Mouse (Mus musculus): ENCODE results near the gene Mrpl36. TPM values are rescaled to one million over a fixed set of nuclear protein-coding genes. Genes with fewer than 3 reads are reported as not detected.
A peak's percentile ranks its signal among the peaks of the same experiment; 100 is the strongest.

Gene Mrpl36
- 70.5 and 72.8 TPM in 2 replicates for total RNA-seq (2021)
- long read RNA-seq, transcript Mrpl36-201 (2 exons, 923 nt): major isoform, 59 of 66 reads
- long read RNA-seq, partial matches to known transcripts: 0 of 66 reads
- long read RNA-seq, other reads (novel, unspliced or antisense): 3 of 66 reads

- DNase-seq: peak; percentile 93
These were observed at the start of gene Mrpl36, which contains the start of gene Ndufs6 for GRCm38 (mm10) chr13:73327827-73328698. Mrpl36 (plus strand) TSS chr13:73328513. Ndufs6 (minus strand) TSS chr13:73328542.

DNA sequence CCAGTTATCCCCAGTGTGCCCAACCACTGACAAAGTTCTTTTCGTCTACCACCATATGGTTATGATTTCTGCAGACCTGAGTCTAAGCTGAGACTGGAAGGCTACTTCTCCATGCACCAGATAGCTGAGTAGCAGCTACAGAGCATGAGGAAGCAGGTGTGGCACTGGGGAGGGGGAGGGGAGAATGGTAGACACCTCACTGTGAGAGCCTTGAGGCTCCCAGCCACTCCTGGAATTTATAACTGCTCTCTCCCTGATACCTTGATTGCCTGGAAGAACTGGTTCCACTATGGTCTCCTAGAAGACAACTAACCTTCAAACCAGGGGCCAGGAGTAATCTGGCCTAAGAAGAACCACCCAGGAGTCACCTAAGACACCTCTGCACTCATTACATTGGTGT lies 49.1 kb upstream of the Mrpl36 start:
- no peak for DNase-seq

DNA sequence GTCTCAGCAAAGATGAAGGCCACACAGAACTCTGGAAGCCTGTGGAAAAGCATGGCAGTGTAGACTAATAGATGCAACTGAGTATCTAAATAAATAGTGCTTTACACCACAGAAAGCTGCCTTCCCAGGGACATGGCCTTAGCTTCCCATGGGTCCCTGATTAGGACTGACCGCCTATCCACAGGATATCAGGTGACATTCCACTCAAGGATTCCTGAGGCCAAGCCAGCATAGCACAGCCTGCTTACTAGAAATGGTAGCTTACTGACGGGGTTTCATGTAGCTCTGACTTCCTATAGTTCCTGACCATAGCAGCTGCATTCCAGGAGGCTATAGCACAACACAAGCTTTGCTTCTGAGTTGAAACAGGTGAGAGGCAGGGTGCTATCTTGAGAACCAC lies 45.9 kb upstream of the Mrpl36 start:
- DNase-seq: no peak

DNA sequence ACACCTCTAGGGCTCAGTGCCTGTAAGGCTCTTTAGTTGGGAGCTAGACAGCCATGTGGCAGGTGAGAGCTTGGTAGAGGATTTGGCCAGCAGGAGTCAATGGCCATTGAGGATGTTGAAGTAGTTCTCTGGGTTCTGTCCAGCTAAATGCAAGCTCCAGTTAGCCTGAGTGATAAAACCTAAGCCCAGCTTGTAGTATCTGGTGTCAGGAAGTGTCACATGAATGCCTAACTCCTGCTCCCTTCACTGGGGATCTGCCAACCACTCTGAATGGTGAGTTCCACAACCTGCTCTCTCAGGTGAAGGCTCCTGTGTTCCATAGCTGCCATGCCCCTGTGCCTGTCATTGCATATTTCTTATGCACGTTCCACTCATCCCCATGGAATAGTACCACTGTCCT lies 44.8 kb upstream of the Mrpl36 start:
- no peak for DNase-seq

- DNase-seq: no peak
These were observed 38.1 kb upstream of the Mrpl36 start for GRCm38 (mm10) chr13:73290206-73290605.

DNA sequence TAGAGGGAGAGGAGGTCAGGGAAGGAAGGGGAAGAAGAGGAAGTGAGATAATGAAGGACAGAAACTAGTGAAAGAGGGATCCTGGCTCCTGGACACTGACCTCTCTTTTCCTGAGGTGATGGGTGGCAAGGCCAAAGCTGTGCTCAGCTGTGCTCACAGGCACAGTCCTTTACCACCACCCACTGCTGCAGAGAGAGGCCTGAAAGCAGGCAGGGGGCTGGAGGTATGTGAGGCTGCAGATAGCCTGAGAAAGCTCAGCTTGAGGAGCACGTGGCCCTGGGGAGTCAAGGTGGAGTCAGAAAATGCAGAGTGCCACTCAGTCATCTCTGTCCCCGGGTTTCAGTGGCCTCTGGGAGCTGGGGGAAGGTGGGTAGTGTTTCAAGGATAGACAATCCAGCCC lies 37.2 kb upstream of the Mrpl36 start:
- no peak for DNase-seq

DNA sequence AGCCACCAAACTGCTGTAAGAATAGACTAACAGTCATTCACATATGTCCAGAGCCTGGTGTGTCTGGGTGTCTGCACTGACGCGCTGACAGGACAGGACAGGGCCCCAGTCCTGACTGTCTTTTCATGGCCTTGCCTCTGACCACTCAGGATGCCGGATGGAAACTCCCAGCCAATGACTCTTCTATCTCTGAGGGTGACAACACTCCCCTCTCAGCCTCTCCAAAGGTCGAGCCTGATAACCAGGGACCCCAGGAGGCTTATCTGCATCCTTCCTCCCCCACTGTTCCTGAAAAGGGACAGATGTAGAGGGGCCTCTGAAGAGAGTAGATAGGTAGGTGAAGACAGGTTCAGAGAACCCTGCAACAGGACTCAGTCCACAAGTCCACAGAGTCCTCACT lies 29.6 kb upstream of the Mrpl36 start:
- DNase-seq: no peak

GRCm38 (mm10) chr13:73299322-73299721 lies 29.0 kb upstream of the Mrpl36 start:
- DNase-seq: no peak

- DNase-seq: no peak
These were observed 23.6 kb upstream of the Mrpl36 start for GRCm38 (mm10) chr13:73304729-73305128.

DNA sequence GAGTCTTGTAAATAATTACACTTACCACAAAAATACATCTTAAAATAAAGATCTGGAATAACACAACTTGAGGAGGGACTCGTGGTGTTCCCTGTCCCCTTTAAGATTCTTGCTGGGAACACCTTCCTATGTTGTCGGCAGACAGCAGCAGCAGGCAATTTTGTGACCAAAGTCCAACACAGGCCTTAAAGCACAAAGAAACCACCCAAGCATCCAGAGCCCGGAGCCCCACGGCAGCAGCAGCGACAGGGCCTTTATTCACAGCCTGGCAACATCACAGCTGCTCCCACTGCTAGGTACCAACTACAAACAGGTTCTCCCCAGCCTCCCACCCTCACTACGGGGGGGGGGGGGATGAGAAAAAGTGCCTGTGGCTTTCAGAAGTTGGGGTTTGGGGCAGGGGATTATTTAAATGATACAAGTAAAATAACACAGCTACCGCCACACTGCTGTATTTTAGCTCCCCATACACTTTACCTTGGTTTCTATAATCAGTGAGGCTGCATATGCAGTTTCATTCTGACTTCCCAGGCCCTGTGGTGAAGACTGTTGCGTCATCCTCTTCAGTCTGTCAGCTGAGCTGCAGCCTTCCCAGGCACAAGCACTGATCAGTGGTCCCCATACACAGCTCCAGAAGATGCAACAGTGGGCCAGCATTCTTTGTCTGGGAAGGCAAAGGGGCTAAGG lies 22.8 kb upstream of the Mrpl36 start:
- no peak for DNase-seq

GRCm38 (mm10) chr13:73306085-73306410 lies 22.3 kb upstream of the Mrpl36 start:
- no peak for DNase-seq

DNA sequence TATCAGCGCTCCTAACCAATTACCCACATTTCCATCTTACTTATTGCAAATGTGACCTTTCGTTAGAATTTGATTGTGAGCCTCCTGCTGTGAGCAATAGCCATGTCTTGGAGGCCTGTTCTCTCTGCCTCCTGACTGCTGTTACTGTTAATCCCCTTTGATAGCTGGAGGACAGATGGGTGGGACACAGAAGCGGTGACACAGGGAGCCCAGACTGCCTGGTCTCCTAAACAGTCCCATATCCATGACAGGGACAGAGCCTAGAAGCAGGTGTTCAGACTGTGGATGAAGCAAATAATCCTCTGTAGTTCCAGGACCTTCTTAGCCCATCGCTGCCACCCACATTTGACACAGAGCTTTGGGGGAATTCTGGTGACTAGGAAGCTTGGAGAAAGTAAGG lies 21.9 kb upstream of the Mrpl36 start:
- DNase-seq: no peak

- DNase-seq: peak; percentile 60
These were observed 18.0 kb upstream of the Mrpl36 start for GRCm38 (mm10) chr13:73310183-73310929.

DNA sequence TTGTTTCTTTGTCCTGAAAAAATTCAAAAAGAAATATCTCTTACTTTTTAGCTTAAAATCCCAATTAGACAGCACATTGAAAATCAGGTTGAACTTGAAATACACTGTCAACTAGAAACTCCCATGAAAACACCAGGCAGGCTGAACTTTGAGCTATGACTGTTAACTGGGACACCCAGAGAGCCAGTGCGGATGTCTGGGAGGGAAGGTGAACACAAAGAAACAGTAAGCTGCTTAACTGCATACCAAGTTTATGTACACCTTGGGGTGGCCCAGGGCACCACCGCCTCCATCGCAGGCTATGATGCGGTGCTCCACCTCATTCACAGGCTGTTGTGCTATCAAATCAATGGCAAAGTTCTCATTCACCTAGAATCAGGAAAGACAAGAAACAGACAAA lies 8.3 kb upstream of the Mrpl36 start:
- DNase-seq: no peak

DNA sequence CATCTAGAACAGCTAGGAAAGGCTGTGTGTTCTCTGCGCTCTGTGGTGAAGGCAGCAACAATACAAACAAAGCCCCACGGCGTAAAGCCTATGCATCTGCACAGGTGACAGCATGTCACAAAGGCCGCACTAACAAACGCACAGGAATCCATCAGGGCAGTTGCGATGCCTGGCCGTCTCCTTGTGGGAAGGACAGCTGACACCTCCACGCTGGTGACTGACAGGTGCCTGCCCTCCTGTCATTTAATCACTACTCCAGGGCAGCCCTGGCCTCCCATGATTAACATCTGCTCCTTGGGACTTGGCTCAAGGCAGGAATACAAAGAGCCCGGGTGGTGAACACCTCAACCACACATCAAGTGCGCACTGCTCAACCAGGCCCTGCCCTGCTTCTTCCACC lies 5.7 kb upstream of the Mrpl36 start:
- no peak for DNase-seq

DNA sequence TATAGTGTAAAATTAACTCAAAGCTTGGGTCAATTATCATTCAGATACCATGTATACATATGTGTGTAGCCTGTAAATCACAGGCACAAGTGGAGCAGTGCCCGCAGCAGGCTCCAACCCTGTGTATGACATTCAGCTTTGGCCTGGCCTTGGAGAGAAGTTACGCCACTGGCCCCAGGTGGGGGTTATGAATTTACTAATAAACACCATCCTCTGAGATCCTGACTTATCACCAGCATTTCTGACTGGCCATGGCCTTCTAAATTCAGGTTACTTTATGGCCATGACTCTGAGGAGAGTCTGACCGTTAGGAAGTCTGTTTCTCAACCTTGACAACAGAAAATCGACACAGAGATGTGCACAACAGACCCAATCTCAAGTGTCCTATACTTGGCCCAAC lies 4.9 kb upstream of the Mrpl36 start:
- peak; percentile 10 for DNase-seq

- peak; percentile 90 for DNase-seq
These were observed 2.7 kb downstream of the Mrpl36 start for GRCm38 (mm10) chr13:73330844-73331501.

GRCm38 (mm10) chr13:73331736-73332135 lies 3.4 kb downstream of the Mrpl36 start:
- no peak for DNase-seq

GRCm38 (mm10) chr13:73336753-73337152 lies 8.4 kb downstream of the Mrpl36 start:
- no peak for DNase-seq

DNA sequence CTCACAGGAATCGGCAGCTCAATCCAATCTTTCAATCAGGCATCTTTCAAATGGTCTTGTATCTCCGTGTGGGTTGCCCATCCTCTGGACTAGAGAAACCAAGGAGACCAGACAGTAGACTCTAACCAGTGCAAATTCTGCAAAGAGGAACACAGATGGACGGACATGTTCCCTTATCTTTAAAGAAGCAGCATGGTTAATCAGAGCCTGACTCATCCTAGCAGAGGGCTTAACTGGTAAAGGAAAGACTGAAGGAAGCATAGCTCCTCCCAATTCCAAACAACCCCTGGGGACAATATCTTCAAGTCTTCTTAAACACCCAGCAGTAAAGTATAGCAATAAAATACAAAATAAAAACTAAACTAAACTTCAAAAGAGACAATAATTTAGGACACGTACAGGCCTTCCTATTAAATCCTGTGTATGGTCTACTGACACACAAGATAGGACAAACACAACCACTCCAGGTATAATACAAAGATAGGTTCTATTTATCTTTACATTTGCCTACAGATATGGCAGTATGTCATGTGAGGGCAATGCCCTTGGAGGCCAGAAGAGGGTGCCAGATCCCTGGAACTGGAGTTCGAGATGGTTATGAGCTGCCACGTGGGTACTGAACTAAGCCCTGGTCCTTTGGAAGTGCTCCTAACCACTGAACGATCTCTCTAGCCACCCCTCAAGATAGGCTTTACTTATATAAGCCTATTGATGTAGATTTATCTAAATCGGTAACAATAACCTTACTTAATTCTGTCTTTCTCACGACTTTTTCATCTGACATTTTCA lies 17.0 kb downstream of the Mrpl36 start:
- DNase-seq: no peak

DNA sequence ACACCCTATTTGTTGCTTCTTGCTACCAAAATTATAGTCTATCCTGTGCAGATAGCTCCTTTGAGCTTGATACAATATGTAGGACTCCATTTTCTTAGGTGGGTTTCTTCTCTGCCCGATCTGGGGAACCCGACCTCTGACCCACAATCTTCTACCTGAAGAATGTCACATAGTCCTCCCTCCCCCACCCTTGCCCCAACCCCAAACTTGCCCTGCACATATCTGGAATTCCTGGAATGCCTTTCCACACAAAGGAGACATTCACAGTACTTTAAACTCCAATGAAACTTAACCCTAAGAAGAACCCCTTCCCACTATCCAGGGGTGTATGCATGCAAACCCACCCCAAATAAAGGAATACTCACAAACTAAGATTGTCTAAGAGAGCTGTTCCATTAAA lies 17.8 kb downstream of the Mrpl36 start:
- no peak for DNase-seq
